Mouse (Mus musculus) neural tube, embryonic 10.5 days (tissue): ENCODE data around the gene Gsta1.
"Not testable (repeated sequence)": the region's sequence is repeated elsewhere in the genome, so short reads cannot be mapped to it uniquely, and the experiment has no call there.

Experiments used
- DNase-seq: peaks from one replicate; pipeline ENCODE4 v3.0.0-alpha.2; 2017; ENCODE audit warnings: low spot score; ENCODE audit errors: extremely low spot score

Gene Gsta1

GRCm38 (mm10) chr9:78229658-78230057 lies 798 bp upstream of the Gsta1 start:
- not testable (repeated sequence) for DNase-seq

- DNase-seq = not testable (repeated sequence)
Measured at GRCm38 (mm10) chr9:78233121-78233695, 2.8 kb downstream of the Gsta1 start.

GRCm38 (mm10) chr9:78255683-78256470 lies 25.4 kb downstream of the Gsta1 start:
- DNase-seq = not testable (repeated sequence)

GRCm38 (mm10) chr9:78256914-78257313 lies 26.5 kb downstream of the Gsta1 start, which contains the start of gene Gm3776:
Gm3776 (plus strand) TSS chr9:78257129.
- DNase-seq = not testable (repeated sequence)

- DNase-seq = not testable (repeated sequence)
Measured at GRCm38 (mm10) chr9:78259688-78260087, 29.2 kb downstream of the Gsta1 start.

GRCm38 (mm10) chr9:78270945-78271344 lies 40.5 kb downstream of the Gsta1 start:
- DNase-seq = not testable (repeated sequence)

- DNase-seq = not testable (repeated sequence)
Measured at GRCm38 (mm10) chr9:78282002-78282711, 51.7 kb downstream of the Gsta1 start.

- not testable (repeated sequence) for DNase-seq
Measured at GRCm38 (mm10) chr9:78289063-78289462, 58.6 kb downstream of the Gsta1 start.

- DNase-seq = not testable (repeated sequence)
Measured at GRCm38 (mm10) chr9:78289723-78290122, 59.3 kb downstream of the Gsta1 start, which contains the start of gene Gm10639. Gm10639 (plus strand) TSS chr9:78289923.
